Mouse (Mus musculus) lung, postnatal 10 days (tissue): ENCODE data around the gene Pax7.
A peak's percentile ranks its signal among the peaks of the same experiment; 100 is the strongest.

Source experiments
- DNase-seq: peaks from one replicate; pipeline ENCODE4 v3.0.0; 2021

Gene Pax7

DNA sequence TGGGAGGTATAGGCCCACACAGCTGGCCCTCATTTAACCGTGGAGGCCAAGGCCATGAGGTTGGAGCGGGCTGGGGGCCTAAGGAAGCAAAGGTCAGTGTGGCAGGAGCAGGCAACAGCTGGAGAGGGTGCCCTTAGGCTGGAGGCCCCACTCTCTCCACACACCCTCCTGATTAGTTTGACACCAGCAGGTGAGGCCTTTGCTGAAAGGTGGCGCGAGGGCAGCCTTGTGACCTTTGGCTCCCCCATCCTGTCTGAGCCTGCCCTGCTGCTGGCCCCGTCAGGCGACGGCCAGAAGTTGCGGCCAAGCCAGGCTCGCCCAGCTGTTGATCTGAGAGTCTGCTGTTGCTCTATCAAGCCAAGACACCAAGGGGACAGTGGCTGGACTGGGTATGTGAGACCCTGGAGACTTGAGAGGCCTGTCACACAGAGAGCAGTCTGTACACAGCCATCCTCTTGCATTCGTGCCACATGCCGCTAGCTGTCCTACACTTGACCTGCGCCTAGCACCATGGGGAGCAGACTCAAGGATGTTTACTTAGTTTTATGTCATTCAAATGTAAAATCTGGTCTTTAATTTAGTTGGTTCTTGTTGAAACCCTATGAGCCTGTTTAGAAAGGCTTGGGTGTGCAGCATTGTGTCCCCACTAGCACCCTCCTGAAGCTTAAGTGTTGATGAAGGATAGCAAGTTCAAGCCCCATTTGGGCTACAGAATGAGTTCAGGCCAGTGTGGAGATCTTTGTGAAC is 86.0 kb downstream of the Pax7 start:
- peak; percentile 33 for DNase-seq

DNA sequence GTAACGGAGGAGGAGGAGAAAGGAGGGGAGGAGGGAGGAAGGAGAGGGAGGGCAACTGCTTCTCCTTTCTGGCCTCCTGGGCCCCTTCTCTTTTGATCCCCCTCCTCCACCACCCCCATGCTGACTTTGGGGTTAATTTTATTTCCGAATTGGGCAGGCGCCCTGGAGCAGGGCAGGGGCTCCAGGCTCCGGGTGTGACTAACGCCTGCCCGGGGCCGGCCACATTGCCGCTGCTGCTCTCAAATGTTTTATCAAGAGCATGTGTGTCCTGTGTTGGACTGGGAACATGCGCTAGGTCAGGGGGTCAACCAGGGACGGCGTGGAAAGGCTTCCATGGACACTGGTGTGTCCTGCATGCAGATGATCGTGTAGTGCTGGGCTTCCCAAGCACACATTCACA is 87.2 kb downstream of the Pax7 start:
- DNase-seq = no peak

DNA sequence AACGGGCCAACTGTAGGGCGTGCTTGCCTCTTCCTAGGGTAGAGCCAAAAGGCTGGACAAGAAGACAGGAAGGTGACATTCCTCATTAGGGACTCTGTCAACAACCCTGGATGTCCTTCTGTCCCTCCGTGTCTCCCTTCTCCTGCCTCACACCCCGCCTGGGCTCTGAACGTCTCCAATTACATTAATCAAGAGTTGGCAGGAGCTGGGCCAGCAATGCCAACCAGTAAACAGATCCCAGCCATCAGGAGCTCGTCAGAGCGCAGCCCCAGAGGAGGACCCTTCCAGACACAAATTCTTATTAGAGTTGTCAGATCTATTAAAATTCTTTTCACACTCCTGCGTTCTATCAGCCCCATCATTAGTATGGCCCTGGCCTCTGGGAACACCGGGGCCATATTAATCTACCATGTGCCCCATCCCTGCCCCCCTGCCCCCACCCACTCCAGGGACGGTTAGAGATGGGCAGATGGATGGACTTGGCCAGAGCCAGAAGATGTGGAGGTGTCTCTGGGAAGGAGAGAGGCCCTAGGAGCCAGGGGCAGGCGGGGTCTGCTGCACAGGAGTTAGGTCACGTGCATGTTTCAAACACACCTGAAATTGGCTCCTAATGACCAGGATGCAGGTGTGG is 88.4 kb downstream of the Pax7 start:
- no peak for DNase-seq

GRCm38 (mm10) chr4:139743626-139744025 is 89.7 kb downstream of the Pax7 start:
- no peak for DNase-seq

DNA sequence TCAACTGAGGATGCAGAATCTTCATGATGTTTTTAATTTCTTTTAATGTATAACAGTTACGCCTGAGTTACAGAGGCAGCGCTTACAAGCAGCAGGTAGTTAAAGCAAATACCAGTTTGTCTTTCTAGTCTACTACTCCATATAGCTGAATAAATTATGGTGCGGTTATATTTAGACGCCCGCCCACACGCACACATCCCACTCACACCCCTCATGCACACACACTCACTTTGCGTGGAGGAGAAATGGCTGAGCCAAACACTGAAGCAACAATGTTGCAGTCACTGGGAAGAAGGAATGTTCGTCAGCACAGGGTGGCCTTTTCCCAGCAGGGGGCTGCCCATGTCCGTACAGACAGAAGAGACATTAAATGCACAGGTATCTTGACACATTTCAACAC is 96.3 kb downstream of the Pax7 start:
- no peak for DNase-seq

GRCm38 (mm10) chr4:139727101-139727500 is 106.2 kb downstream of the Pax7 start:
- DNase-seq = no peak

DNA sequence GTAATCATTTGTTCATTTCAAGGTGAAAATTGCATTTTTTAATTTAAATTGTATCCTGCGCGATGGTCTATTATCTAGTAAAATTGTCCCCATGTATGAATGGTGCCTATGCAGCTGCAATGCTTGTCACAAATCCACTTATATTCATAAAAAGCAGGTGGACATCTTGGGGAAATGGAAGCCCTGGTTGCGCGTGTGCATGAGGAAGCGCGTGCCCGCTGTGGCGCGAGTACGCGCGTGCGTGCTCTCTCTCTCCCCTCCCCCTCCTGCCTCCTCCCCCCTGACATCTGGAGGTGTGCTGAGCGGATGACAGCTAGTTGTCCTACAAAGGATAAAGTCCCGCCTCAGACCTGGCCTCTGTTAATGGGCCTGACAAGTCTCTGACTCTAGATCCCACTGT is 107.9 kb downstream of the Pax7 start:
- no peak for DNase-seq

GRCm38 (mm10) chr4:139724296-139724695 is 109.0 kb downstream of the Pax7 start:
- DNase-seq = no peak

- DNase-seq = no peak
Measured at GRCm38 (mm10) chr4:139718978-139719377, 114.3 kb downstream of the Pax7 start.

DNA sequence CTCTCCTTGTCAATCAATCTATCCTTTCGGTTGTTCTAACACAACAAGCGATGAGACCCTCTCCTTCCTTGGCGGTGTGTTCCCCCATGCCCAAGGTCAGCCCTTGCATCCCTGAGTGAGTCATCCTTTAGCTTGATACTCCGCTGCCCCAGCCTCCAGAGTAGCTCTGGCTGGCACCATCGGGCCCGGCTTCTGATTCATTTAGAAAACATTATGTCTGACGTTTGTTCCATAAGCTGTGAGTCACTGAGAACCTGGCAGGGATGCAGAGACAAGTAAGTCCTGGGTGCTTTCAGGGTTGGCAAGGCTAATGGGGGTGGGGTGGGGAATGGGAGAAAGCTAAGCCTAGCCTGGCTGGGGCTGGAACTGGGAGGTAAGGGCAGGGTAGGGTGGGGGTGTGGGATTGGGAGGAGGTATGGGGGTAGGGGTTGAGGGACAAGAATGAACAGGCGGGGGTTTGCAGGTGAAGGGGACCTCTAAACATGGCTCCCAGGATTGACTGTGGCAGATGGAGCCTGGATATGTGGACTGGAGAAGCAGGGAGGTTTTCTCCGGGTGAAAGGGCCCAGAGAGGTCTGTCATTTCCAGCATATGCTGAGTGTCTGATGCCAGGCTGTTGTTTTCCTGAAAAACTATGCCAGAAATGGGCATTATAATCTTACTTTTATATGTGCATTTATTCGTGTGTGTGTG is 116.7 kb downstream of the Pax7 start:
- no peak for DNase-seq

DNA sequence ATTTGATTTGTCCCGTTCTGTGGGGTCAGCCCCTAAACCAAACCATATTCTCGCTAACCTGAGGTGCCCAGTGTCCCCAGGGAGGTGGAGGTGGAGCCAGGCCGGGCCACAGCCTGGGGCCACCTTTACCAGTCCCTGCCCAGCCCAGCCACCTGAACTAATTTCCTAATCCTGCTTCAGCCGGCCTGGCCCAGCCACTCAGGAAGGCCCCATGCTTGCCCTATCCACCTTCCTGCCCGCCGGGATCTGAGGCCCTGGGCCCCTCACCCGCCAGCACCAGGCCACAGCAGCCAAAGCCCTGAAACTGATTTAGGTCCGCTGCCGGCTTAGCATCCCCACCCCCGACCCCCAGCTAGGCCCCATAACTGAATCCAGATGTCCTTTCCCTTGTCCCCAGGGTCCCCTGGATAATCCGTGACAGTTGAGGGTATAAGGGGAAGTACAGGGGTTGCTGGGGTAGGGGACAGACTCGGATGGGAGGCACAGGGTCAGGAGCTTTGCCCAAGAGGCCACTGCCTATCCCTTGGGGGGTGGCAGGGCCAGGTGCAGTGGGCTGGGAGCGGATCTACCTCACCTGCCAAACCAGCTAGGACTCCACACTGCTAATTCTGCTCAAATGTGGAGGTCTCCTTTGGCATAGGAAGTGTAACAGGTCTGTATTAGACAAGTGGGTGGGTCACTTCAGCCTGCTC is 117.9 kb downstream of the Pax7 start:
- DNase-seq = no peak

DNA sequence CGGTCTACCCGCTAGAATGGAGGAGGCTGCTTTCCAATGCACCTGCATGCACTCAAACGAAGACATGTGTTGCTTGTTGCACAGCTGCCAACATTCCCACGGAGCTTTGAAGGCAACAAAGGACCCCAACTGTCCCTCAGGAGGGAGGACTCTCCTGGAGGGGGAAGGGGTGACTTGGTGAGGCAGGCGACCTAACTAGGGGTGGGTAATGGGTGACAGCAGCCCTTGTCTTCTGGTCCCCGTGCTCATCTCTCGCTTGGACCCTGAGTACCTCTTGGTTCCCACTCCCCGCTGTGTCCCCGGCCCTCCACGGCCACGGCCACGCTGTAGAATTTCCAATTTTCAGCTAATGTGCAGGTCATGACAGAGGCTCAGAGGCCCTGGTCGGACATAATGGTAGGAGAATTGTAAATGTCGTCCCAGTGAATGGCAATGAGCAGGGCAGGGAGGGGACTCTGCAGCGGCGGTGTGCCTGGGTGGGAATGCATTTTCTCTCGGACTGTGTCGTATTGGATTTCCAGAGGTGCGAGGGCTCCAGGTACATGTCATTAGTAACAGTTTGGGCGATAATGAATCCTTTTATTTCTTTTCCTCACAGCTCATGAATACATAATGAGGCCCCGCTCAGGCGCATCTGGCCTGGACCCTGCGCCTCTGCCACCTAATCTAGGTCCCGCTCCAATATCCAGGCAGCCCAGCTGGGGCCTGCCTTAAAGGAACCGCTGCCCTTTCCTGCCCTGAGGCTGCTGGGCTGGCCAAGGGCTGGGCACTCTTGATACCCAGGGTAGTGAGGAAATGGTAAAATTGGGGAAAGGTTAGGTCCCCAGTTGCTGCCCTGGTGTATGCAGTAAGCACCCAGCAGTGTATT is 122.6 kb downstream of the Pax7 start:
- DNase-seq = no peak

GRCm38 (mm10) chr4:139705986-139706385 is 127.3 kb downstream of the Pax7 start:
- DNase-seq = no peak

- DNase-seq = no peak
Measured at GRCm38 (mm10) chr4:139703468-139703867, 129.9 kb downstream of the Pax7 start.

DNA sequence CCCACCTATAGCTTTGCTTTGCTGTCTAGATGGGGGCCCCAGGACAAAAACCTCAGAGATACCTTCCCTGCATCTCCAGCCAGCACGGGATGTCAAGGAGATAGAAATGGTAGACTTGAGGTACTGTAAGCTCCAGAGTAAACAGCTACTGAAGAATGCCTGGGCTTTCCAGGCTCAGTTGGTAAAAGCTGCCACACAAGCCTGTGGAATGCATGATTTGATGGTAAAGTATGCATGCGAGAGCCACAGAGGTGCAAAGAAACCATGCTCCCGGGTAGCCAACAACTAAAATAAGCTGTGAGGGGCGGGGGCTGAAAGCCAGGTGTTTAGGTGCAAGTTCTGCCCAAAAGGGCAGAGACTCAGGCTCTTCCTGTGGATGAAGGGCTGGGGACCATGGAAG is 130.4 kb downstream of the Pax7 start:
- no peak for DNase-seq

GRCm38 (mm10) chr4:139698602-139699001 is 134.7 kb downstream of the Pax7 start:
- DNase-seq = peak; percentile 30

DNA sequence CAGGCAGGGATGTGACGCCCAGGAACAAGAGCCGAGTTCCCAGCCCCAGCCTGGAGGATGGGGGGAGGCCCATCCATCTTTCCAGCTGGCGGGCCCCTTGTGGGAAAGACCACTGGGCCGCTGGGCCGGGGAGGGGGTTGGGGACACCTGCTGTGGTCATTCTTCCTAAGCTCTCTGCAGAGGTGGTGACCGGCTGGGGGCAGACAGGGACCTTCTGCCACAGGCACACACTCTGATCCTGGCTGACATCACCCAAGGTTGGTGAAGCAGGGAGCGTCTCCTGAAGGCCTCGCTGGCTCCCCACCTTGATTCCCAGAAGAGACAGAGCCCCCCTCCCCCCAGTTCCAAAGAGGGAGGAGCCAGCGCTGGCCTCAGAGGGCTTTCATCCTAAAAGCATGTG is 135.6 kb downstream of the Pax7 start:
- DNase-seq = no peak

DNA sequence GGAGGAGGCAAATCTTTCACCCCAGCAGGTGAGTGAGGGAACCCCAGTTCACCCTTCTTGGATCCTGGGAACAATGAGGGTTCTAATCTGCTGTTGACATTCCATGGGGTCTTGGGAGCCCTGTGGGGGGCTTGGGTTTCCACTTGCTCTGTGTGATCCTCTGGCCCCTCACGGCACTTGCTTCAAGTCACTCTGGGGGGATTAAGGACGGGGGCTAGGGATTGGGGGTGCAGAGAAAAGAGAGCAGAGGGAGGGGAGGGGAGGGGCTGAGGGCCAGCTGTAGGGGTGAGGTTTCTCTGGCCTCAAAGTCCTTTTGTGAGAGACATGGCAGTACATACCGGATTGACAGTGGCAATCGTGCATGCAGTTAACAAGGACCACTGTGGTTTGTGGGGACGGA is 140.0 kb downstream of the Pax7 start:
- no peak for DNase-seq

DNA sequence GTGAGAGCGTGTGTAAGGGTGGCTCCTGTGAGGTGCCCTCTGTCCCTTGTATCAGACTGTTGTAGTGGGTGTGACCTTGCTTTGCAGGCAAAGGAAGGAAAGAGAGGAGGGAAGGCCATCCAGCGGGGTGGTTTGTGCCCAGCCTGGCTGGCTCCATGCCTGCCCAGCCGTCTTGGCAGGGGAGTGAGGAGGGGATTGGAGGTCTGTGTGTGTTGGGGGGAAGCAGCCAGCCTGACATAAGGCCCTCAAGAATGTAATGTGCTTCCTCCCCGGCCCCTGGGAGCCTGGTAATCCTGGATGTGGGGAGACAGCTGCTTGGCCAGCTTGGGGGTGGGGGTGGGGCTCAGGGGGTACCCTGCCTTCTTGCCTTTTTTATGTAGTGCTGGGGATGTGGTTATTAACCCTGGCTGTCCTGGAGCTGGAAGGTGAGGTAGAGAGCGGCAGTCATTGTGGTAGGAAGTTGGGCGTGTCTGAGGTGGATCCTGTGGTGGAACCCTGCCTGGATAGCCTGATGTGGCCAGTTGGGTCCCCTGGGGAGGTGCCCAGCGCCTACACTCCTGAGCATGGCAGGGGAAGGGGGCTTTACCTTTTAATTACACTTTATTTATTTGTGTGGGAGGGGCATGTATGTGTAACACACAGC is 143.6 kb downstream of the Pax7 start:
- no peak for DNase-seq

- no peak for DNase-seq
Measured at GRCm38 (mm10) chr4:139688058-139688457, 145.3 kb downstream of the Pax7 start.
